Mouse (Mus musculus) adipose tissue, adult 10 weeks (tissue): ENCODE measurements around the gene Slc7a6. TPM values are rescaled to one million over a fixed set of nuclear protein-coding genes. Genes with fewer than 3 reads are reported as not detected.

Experiments
- polyA plus RNA-seq: library from polyadenylated mRNA; stranded (reverse); fragments of 350-450 nt; fragmentation: Illumina TruSeq; extraction: RNeasy Lipid Tissue Mini Kit (QIAGEN cat#74804); gene quantifications from one replicate; pipeline ENCODE4 v1.2.3, GENCODE M21; 2014; ENCODE audit warnings: low read depth, low replicate concordance

Gene Slc7a6
- 12.6 TPM for polyA plus RNA-seq

DNA sequence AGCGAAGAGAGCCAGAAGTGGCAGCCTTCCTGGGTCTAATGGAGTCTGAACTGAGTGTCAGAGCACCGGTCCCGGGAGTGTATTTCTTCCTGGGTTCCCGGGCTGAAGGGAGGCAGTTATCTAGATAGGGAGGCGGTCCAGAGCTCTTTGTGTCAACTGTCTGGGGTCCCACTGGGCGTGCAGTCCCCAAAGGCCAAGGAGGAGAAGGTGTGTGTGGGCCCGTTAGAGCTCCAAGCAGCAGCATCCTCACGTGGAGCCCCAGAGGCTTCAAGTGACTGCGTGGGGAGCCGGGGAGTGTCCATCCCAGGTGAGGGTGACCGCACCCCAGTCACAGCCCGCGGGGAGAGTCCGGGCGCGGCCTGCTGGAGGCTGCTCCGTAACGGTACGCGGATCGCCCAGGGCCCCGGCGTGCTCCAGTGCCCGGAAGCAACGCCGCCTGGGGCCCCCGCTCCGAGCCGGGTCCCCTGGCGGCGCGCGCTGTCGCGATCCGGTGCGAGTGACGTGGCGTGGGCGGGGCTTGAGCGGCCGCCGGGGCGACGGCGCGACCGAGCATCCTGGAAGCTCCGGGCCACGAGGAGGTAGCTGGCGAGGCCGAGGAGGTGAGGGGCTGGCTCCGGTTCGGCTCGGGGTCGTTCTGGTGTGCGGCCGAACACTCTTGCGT, at the start of gene Slc7a6:
Gene Slc7a6 (plus strand): TSS at position 502 of the 661 bp plus-strand sequence.

GRCm38 (mm10) chr8:106136156-106137130, 32.2 kb upstream of the Slc7a6 start, which contains the start of gene Esrp2:
Esrp2 (minus strand) TSS chr8:106136974.

DNA sequence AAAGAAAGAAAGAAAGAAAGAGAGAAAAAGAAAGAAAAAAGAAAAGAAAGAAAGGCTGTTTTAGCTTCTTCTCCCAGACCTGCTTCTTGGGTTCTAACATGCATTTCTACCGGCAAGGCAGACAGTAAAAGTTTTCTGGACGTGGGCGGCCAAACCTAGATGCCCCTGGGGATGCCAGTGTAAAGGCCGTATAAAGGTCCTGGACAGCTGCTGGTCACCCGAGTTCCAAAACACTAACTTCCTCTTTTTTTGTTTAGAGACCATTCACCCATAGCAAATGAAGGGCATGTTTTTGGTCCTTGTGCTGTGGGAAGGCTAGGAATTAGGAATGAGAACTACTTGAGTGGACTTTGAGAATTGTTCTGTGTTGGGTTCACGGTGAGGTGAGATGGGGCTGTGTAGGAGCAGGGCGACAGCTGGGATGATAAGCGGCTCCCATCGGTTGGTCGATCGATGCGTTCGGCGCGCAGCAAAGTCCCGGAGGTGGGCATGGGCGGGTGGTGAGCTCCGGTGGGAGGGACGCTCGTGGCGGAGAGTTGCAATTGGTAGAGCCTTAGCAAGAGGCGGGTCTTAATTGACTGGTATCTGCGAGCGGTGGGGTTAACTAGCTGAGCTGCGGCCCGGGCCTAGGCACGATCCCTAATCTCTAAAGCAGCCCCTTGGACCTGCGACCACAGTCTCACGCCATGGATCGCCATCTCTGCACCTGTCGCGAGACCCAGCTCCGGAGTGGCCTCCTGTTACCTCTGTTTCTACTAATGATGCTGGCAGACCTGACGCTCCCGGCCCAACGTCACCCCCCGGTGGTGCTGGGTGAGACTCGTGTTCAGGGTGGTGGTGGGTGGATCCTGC, 18.6 kb upstream of the Slc7a6 start, which contains the start of gene Pla2g15:
Gene Pla2g15 (plus strand): TSS at position 599 of the 852 bp plus-strand sequence.

GRCm38 (mm10) chr8:106210821-106211345, 42.2 kb downstream of the Slc7a6 start, which contains the start of the genes Slc7a6os and Prmt7:
Slc7a6os (minus strand) TSS chr8:106210935.
Prmt7 (plus strand) TSS chr8:106210936.

Other genes with a start within 250 kb of the Slc7a6 start
- 1.3 TPM for gene Ctrl, start 235.0 kb upstream of the Slc7a6 start, polyA plus RNA-seq
- 39.5 TPM for gene Psmb10, start 230.4 kb upstream of the Slc7a6 start, polyA plus RNA-seq
- 1.5 TPM for gene Lcat, start 225.5 kb upstream of the Slc7a6 start, polyA plus RNA-seq
- gene Slc12a4, start 202.8 kb upstream of the Slc7a6 start, polyA plus RNA-seq, result 22.0 TPM
- 5.3 TPM for gene Dpep3, start 189.4 kb upstream of the Slc7a6 start, polyA plus RNA-seq
- gene Dus2, start 177.5 kb upstream of the Slc7a6 start, polyA plus RNA-seq, result 15.9 TPM
- not detected for gene Dpep2nb, start 162.9 kb upstream of the Slc7a6 start, polyA plus RNA-seq
- 8.5 TPM for gene Ddx28, start 157.0 kb upstream of the Slc7a6 start, polyA plus RNA-seq
- gene Nfatc3, start 110.0 kb upstream of the Slc7a6 start, polyA plus RNA-seq, result 19.4 TPM
- gene Esrp2, start 31.9 kb upstream of the Slc7a6 start, polyA plus RNA-seq, result 76.6 TPM
- gene Pla2g15, start 18.5 kb upstream of the Slc7a6 start, polyA plus RNA-seq, result 25.5 TPM
- gene Slc7a6os, start 42.1 kb downstream of the Slc7a6 start, polyA plus RNA-seq, result 30.5 TPM
- 19.5 TPM for gene Prmt7, start 42.1 kb downstream of the Slc7a6 start, polyA plus RNA-seq
- gene Smpd3, start 169.1 kb downstream of the Slc7a6 start, polyA plus RNA-seq, result 8.6 TPM
- gene Zfp90, start 246.5 kb downstream of the Slc7a6 start, polyA plus RNA-seq, result 7.9 TPM